Mouse (Mus musculus) forebrain, embryonic 14.5 days (tissue): ENCODE measurements around the gene Aff1. TPM values are rescaled to one million over a fixed set of nuclear protein-coding genes. Genes with fewer than 3 reads are reported as not detected.

Experiments used
- ATAC-seq: fragments of 200-750 bp; cut with Nextera tagmentation; 2 replicates; pipeline ENCODE4 v1.8.0; 2017; ENCODE audit warnings: mild to moderate bottlenecking, moderate library complexity
- DNase-seq: peaks from one replicate; pipeline ENCODE4 v3.0.0-alpha.2; 2015; ENCODE audit warnings: low spot score
- H3K27ac ChIP-seq: fragments of 300-500 bp; sonication (generic); 2 replicates; pipeline ENCODE4 v1.5.1; 2014; ENCODE audit warnings: low read depth, mild to moderate bottlenecking, control low read depth, low read length, moderate library complexity
- H3K27me3 ChIP-seq: fragments of 300-500 bp; sonication (generic); replicated peaks from 2 replicates; pipeline ENCODE4 v1.6.1; 2014; ENCODE audit warnings: low read length, control low read depth, mixed read lengths; ENCODE audit not compliant: control insufficient read depth, insufficient read depth
- H3K36me3 ChIP-seq: fragments of 300-500 bp; sonication (generic); 2 replicates; pipeline ENCODE4 v1.6.1; 2014; ENCODE audit warnings: low read length, control low read depth; ENCODE audit not compliant: control insufficient read depth, insufficient read depth
- H3K4me1 ChIP-seq: fragments of 300-500 bp; sonication (generic); 2 replicates; pipeline ENCODE4 v1.6.1; 2014; ENCODE audit warnings: antibody characterized with exemption, low read length, control low read depth; ENCODE audit not compliant: control insufficient read depth, insufficient read depth
- H3K4me2 ChIP-seq: fragments of 300-500 bp; sonication (generic); 2 replicates; pipeline ENCODE4 v1.6.1; 2014; ENCODE audit warnings: mild to moderate bottlenecking, control low read depth, low read length
- H3K4me3 ChIP-seq: fragments of 300-500 bp; sonication (generic); 2 replicates; pipeline ENCODE4 v1.5.1; 2014; ENCODE audit warnings: low read depth, low read length, control low read depth
- H3K9ac ChIP-seq: fragments of 300-500 bp; sonication (generic); 2 replicates; pipeline ENCODE4 v1.6.1; 2014; ENCODE audit warnings: mild to moderate bottlenecking, low read length, control low read depth, moderate library complexity
- H3K9me3 ChIP-seq: fragments of 300-500 bp; sonication (generic); replicated peaks from 2 replicates; pipeline ENCODE4 v1.6.1; 2016; ENCODE audit warnings: low read length, control low read depth, mixed read lengths; ENCODE audit not compliant: control insufficient read depth
- WGBS: fragments of 180-500 bp; shearing (Covaris S2); extraction: QIAGEN DNeasy Blood & Tissue Kit; methylation state at CpG from one replicate; pipeline ENCODE4 v1.1.7; 2014; 5-methylcytosine and 5-hydroxymethylcytosine counted together
- polyA plus RNA-seq: library from polyadenylated mRNA; unstranded; fragments of >200 nt; fragmentation: Nextera tagmentation; extraction: Ambion mirVana; gene quantifications from 2 replicates; pipeline ENCODE4 v1.2.1, GENCODE M21; 2014

Aff1 gene
- polyA plus RNA-seq, 1 experiment from 2014 or later = 1.5 TPM

DNA sequence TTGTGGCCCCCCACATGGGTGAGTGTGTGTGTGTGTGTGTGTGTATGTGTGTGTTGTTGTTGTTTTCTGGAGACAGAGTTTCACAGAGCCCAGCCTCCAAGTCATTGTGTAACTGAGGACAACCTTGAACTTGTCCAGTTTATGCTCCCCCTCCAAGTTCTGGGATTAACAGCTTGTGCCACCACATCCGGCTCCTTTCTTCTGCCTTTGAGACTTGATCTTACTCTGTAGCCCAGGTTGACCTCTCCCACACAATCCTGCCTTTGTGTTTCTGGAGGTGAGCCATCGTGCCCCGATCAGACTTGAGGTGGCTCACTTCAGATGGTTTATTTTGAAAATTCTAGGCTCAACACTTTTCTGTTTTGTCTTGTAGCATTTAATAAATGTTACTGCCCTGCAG lies 10.3 kb upstream of the Aff1 start:
- H3K36me3 ChIP-seq = no peaks in the 10 kb centered on the region
- no peak overlapping the region for H3K4me2 ChIP-seq
- H3K9ac ChIP-seq = no peak overlapping the region
- no peak overlapping the region for H3K4me3 ChIP-seq
- no peaks in the 10 kb centered on the region for H3K27me3 ChIP-seq
- no peak for ATAC-seq
- no peaks in the 10 kb centered on the region for H3K4me1 ChIP-seq
- DNase-seq = no peak
- H3K27ac ChIP-seq = no peak overlapping the region
- no peaks in the 10 kb centered on the region for H3K9me3 ChIP-seq
- 62% methylated on average over 3 of the region's 3 CpGs for WGBS

DNA sequence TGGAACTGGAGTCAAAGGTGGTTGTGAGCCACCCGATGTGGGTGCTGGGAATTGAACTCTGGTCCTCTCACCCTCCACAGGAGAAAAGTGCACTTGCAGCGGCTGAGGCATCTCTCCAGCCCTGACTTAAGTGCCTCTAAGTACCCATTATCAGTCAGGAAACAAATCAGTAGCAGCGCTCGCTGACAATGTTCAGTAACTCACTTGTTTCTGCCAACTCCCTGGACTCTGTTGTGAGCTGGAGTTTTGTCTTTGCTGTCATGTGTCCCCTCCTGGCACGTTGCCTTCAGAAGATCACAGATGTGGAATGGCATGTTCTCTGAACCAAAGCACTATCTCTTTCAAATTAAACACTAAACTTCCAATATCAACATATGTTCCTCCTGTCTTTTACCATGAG lies 2.5 kb upstream of the Aff1 start:
- ATAC-seq = no peak
- Histone ChIP-seq H3K4me1 (peaks cover 14% of the 10 kb centered on the region), H3K4me3 (no peak overlapping the region), H3K4me2 (no peak overlapping the region), H3K27ac (no peak overlapping the region), H3K9me3 (no peaks in the 10 kb centered on the region), H3K36me3 (no peaks in the 10 kb centered on the region), H3K27me3 (peaks cover 13% of the 10 kb centered on the region), H3K9ac (no peak overlapping the region)
- WGBS = 85% methylated on average over 5 of the region's 5 CpGs
- DNase-seq = no peak

- H3K9me3 ChIP-seq = no peaks in the 10 kb centered on the region
- no peak overlapping the region for H3K4me3 ChIP-seq
- ATAC-seq (no peak), DNase-seq (no peak)
- peaks cover 13% of the 10 kb centered on the region for H3K27me3 ChIP-seq
- no peaks in the 10 kb centered on the region for H3K36me3 ChIP-seq
- H3K27ac ChIP-seq = no peak overlapping the region
- WGBS = 89% methylated on average over 8 of the region's 8 CpGs
- H3K9ac ChIP-seq = no peak overlapping the region
- no peak overlapping the region for H3K4me2 ChIP-seq
- H3K4me1 ChIP-seq = peaks cover 14% of the 10 kb centered on the region
These were observed 2.0 kb upstream of the Aff1 start for GRCm38 (mm10) chr5:103690190-103690589.

- H3K27ac ChIP-seq = no peak overlapping the region
- no peaks in the 10 kb centered on the region for H3K9me3 ChIP-seq
- no peak overlapping the region for H3K4me2 ChIP-seq
- DNase-seq (no peak), ATAC-seq (no peak)
- no peaks in the 10 kb centered on the region for H3K36me3 ChIP-seq
- H3K27me3 ChIP-seq = peaks cover 13% of the 10 kb centered on the region
- no peak overlapping the region for H3K4me3 ChIP-seq
- H3K9ac ChIP-seq = no peak overlapping the region
- H3K4me1 ChIP-seq = peaks cover 14% of the 10 kb centered on the region
These were observed 1.0 kb upstream of the Aff1 start for GRCm38 (mm10) chr5:103691171-103691570.

DNA sequence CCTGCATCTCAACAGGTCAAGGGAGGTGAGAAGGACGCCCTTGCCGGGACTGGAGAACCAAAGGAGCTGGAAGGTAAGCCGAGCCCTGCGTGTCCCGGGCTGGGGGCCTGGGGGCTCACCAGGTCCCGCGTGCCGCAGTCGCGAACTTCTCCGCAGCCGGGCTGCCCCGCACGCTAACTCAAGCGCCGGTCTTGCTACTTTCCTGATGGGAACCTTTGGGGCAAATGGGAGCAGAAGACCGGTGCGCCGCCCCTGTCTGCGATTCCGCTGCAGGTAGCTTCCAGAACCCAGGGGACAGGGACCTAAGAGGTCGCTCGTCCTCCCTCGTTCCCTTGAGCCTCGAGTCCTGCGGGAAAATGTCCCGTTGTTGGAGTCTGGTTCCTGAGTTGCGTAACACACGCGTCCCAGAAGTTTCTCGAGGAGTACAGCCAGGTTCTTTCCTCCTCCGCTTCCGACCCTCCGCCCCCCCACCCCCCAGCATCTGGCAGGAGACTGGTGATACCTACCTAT lies 412 bp downstream of the Aff1 start:
- peak overlapping the region; percentile 54 for H3K9ac ChIP-seq
- 0% methylated on average over 34 of the region's 34 CpGs for WGBS
- no peaks in the 10 kb centered on the region for H3K9me3 ChIP-seq
- H3K4me2 ChIP-seq = peak overlapping the region; percentile 97
- H3K4me3 ChIP-seq = peak overlapping the region; percentile 47
- peaks cover 14% of the 10 kb centered on the region for H3K4me1 ChIP-seq
- H3K27me3 ChIP-seq = peaks cover 13% of the 10 kb centered on the region
- H3K36me3 ChIP-seq = no peaks in the 10 kb centered on the region
- no peak for DNase-seq
- ATAC-seq = no peak
- H3K27ac ChIP-seq = no peak overlapping the region

GRCm38 (mm10) chr5:103693041-103693641 lies 967 bp downstream of the Aff1 start:
- ATAC-seq = peak; percentile 24
- peaks cover 13% of the 10 kb centered on the region for H3K27me3 ChIP-seq
- H3K4me3 ChIP-seq = peak overlapping the region; percentile 47
- no peak overlapping the region for H3K27ac ChIP-seq
- H3K4me2 ChIP-seq = peak overlapping the region; percentile 97
- H3K36me3 ChIP-seq = no peaks in the 10 kb centered on the region
- peaks cover 14% of the 10 kb centered on the region for H3K4me1 ChIP-seq
- under 1% methylated on average over 28 of the region's 28 CpGs for WGBS
- no peaks in the 10 kb centered on the region for H3K9me3 ChIP-seq
- H3K9ac ChIP-seq = peak overlapping the region; percentile 41; the same call in 1 of the 2 replicates
- DNase-seq = peak; percentile 49

DNA sequence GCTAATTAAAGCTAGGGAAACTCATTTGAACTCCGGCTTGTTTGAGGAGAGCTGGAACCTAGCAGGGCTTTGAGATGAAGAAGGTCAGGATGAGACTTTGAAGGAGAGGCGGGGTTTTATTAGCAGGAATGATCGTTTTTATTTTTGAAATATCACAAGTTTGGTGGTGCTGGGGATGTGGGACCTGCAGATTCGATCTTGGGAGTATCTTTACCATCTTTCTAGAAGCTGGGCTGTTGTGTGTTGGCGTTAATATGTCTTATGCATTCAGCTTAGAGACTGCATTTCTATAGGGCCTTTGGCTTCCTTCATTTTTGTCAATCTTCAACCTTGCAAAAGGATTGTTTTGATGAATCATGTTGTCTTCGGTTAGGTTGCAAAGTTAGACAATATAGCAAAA lies 1.9 kb downstream of the Aff1 start:
- no peak overlapping the region for H3K27ac ChIP-seq
- ATAC-seq (no peak), DNase-seq (no peak)
- H3K9ac ChIP-seq = no peak overlapping the region
- peaks cover 13% of the 10 kb centered on the region for H3K27me3 ChIP-seq
- 52% methylated on average over 6 of the region's 6 CpGs for WGBS
- no peak overlapping the region for H3K4me2 ChIP-seq
- no peaks in the 10 kb centered on the region for H3K9me3 ChIP-seq
- no peaks in the 10 kb centered on the region for H3K36me3 ChIP-seq
- H3K4me1 ChIP-seq = peaks cover 14% of the 10 kb centered on the region
- H3K4me3 ChIP-seq = no peak overlapping the region

DNA sequence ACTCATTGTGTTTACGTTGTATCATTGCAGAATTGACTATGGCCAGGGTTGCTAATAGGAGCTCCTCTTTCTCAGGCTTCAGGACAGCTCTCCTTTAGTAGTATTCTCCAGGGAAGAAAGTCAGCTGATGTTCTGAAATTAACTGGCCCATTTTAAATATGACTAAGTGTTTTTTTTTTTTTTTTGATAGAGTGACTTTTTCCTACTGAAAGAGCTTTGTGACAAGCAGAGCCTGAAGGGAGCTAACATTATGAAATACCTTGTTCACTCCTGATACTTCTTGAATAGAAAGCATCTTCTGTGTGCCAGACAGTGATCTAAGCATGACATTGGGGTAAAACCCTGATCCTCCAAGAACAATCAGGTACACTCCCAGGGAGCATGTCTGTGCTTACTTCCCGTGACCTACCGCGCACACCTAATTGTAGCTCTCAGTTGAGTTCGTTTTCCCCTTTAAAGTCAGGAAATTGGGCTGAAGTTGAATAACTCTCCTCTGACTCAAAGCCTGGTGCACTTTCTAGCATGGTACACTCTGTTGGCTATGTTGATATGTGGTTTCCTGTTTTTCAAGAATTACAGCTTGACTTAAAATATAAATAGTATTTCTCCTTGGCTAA lies 5.8 kb downstream of the Aff1 start:
- Histone ChIP-seq H3K4me3 (no peak overlapping the region), H3K4me1 (peaks cover 7% of the 10 kb centered on the region; the same call in 1 of the 2 replicates), H3K4me2 (no peak overlapping the region), H3K27ac (no peak overlapping the region), H3K9me3 (no peaks in the 10 kb centered on the region), H3K9ac (no peak overlapping the region), H3K27me3 (peaks cover 9% of the 10 kb centered on the region), H3K36me3 (no peaks in the 10 kb centered on the region)
- ATAC-seq (no peak), DNase-seq (no peak)
- 70% methylated on average over 5 of the region's 5 CpGs for WGBS

DNA sequence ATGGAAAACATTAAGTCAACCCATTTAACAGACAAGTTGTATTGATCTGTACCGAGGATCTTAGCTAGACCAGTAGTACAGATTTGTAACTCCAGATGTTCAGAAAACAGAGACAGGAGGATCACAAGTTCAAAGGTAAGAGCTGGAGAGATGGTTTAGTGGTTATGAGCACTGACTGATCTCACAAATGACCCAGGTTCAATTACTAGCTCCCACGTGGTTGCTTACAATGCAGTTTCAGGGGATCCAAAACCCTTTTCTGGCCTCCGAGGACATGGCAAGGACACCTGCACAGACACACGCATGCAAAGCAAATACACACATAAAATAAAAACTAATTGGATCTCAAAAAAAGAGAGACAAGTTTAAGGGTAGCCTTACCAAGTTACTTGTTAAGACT lies 6.4 kb downstream of the Aff1 start:
- no peaks in the 10 kb centered on the region for H3K9me3 ChIP-seq
- peaks cover under 1% of the 10 kb centered on the region; the same call in 1 of the 2 replicates for H3K4me1 ChIP-seq
- WGBS = 86% methylated on average over 4 of the region's 4 CpGs
- no peaks in the 10 kb centered on the region for H3K36me3 ChIP-seq
- no peak overlapping the region for H3K9ac ChIP-seq
- no peak overlapping the region for H3K4me3 ChIP-seq
- no peak for ATAC-seq
- H3K27me3 ChIP-seq = peaks cover 3% of the 10 kb centered on the region; the same call in 1 of the 2 replicates
- no peak for DNase-seq
- no peak overlapping the region for H3K4me2 ChIP-seq
- H3K27ac ChIP-seq = no peak overlapping the region
